Mouse (Mus musculus): ENCODE results near the gene Olfr1395. TPM values are rescaled to one million over a fixed set of nuclear protein-coding genes. Genes with fewer than 3 reads are reported as not detected.

The Olfr1395 gene
- total RNA-seq (2021): not detected
- long read RNA-seq, experiment 1: 0 reads
- long read RNA-seq, experiment 2: 0 reads

GRCm38 (mm10) chr11:49141974-49142373 lies at the start of gene Olfr1395:
TSS of gene Olfr1395 (plus strand) at chr11:49142274.
- DNase-seq: no peak

- DNase-seq: no peak
These were observed 49.3 kb upstream of the Olfr1395 start for GRCm38 (mm10) chr11:49092786-49093185.

- DNase-seq: no peak
These were observed 48.0 kb upstream of the Olfr1395 start for GRCm38 (mm10) chr11:49093861-49094660.

- DNase-seq: no peak
These were observed 46.7 kb upstream of the Olfr1395 start for GRCm38 (mm10) chr11:49095367-49095766.

- DNase-seq: no peak
These were observed 41.7 kb upstream of the Olfr1395 start for GRCm38 (mm10) chr11:49100409-49100808.

- no peak for DNase-seq
These were observed 40.6 kb upstream of the Olfr1395 start for GRCm38 (mm10) chr11:49101500-49101899.

- peak; percentile 88 to 94 for DNase-seq
These were observed 38.9 kb upstream of the Olfr1395 start for GRCm38 (mm10) chr11:49103047-49103693.

GRCm38 (mm10) chr11:49105752-49106151 lies 36.3 kb upstream of the Olfr1395 start:
- DNase-seq: no peak

- no peak for DNase-seq
These were observed 34.2 kb upstream of the Olfr1395 start for GRCm38 (mm10) chr11:49107650-49108537.

- peak; percentile 32 to 49 for DNase-seq
These were observed 33.2 kb upstream of the Olfr1395 start for GRCm38 (mm10) chr11:49108833-49109232.

- DNase-seq: no peak
These were observed 31.1 kb upstream of the Olfr1395 start for GRCm38 (mm10) chr11:49111000-49111399.

GRCm38 (mm10) chr11:49112624-49113219 lies 29.4 kb upstream of the Olfr1395 start:
- no peak for DNase-seq

GRCm38 (mm10) chr11:49114158-49114557 lies 27.9 kb upstream of the Olfr1395 start:
- no peak for DNase-seq

- DNase-seq: no peak
These were observed 27.3 kb upstream of the Olfr1395 start, which contains the start of gene Olfr1396 for GRCm38 (mm10) chr11:49114774-49115173. TSS of gene Olfr1396 (minus strand) at chr11:49114874.

GRCm38 (mm10) chr11:49119635-49120034 lies 22.4 kb upstream of the Olfr1395 start:
- no peak for DNase-seq

- no peak for DNase-seq
These were observed 17.9 kb upstream of the Olfr1395 start for GRCm38 (mm10) chr11:49124169-49124568.

GRCm38 (mm10) chr11:49154077-49154476 lies 12.0 kb downstream of the Olfr1395 start, which contains the start of gene Olfr1394:
TSS of gene Olfr1394 (plus strand) at chr11:49154377.
- no peak for DNase-seq

GRCm38 (mm10) chr11:49156821-49157814 lies 15.0 kb downstream of the Olfr1395 start:
- DNase-seq: no peak

GRCm38 (mm10) chr11:49168839-49169611 lies 27.0 kb downstream of the Olfr1395 start:
- DNase-seq: peak in 1 of 2 experiments; percentile 12

- DNase-seq: no peak
These were observed 28.5 kb downstream of the Olfr1395 start for GRCm38 (mm10) chr11:49170576-49170975.
